Mouse (Mus musculus) layer of hippocampus, adult 8-10 months (tissue): ENCODE results near the gene Blm. TPM values are rescaled to one million over a fixed set of nuclear protein-coding genes. Genes with fewer than 3 reads are reported as not detected.
A peak's percentile ranks its signal among the peaks of the same experiment; 100 is the strongest.

Experiments used
- DNase-seq, 2 experiments: peaks; one replicate each; pipeline ENCODE4 v3.0.0; 2022; ENCODE audit warnings: low spot score in 2 of 2
- total RNA-seq, 4 experiments: library from RNA; stranded (reverse); gene quantifications; 2 replicates each; pipeline ENCODE4 v1.2.4; 2022

Gene Blm
- total RNA-seq, 4 experiments from 2014 or later = 3.5 to 5.2 (median 4.8) TPM

GRCm38 (mm10) chr7:80441986-80442904 is 92.7 kb downstream of the Blm start:
- DNase-seq = no peak

- DNase-seq = no peak
Observed at GRCm38 (mm10) chr7:80440685-80441084, 94.2 kb downstream of the Blm start.

GRCm38 (mm10) chr7:80439789-80440488 is 95.0 kb downstream of the Blm start:
- peak in 1 of 2 experiments; percentile 21 for DNase-seq

- DNase-seq = no peak
Observed at GRCm38 (mm10) chr7:80439032-80439760, 95.7 kb downstream of the Blm start.

GRCm38 (mm10) chr7:80436571-80436970 is 98.3 kb downstream of the Blm start:
- no peak for DNase-seq

- no peak for DNase-seq
Observed at GRCm38 (mm10) chr7:80435594-80435993, 99.3 kb downstream of the Blm start.

GRCm38 (mm10) chr7:80429661-80430060 is 105.3 kb downstream of the Blm start:
- DNase-seq = no peak

GRCm38 (mm10) chr7:80427730-80428129 is 107.2 kb downstream of the Blm start:
- DNase-seq = no peak

GRCm38 (mm10) chr7:80426363-80426762 is 108.6 kb downstream of the Blm start:
- DNase-seq = no peak

- no peak for DNase-seq
Observed at GRCm38 (mm10) chr7:80424722-80425121, 110.2 kb downstream of the Blm start.

- no peak for DNase-seq
Observed at GRCm38 (mm10) chr7:80422759-80423480, 112.0 kb downstream of the Blm start.

- DNase-seq = no peak
Observed at GRCm38 (mm10) chr7:80421576-80421975, 113.3 kb downstream of the Blm start.

- DNase-seq = no peak
Observed at GRCm38 (mm10) chr7:80420586-80420985, 114.3 kb downstream of the Blm start.

GRCm38 (mm10) chr7:80419278-80419677 is 115.6 kb downstream of the Blm start:
- no peak for DNase-seq

GRCm38 (mm10) chr7:80418036-80418435 is 116.9 kb downstream of the Blm start:
- no peak for DNase-seq

GRCm38 (mm10) chr7:80417601-80418000 is 117.3 kb downstream of the Blm start:
- no peak for DNase-seq

GRCm38 (mm10) chr7:80416969-80417368 is 118.0 kb downstream of the Blm start:
- DNase-seq = no peak

GRCm38 (mm10) chr7:80414303-80414855 is 120.5 kb downstream of the Blm start:
- DNase-seq = no peak

GRCm38 (mm10) chr7:80413512-80414302 is 121.2 kb downstream of the Blm start:
- no peak for DNase-seq

- DNase-seq = no peak
Observed at GRCm38 (mm10) chr7:80412781-80413180, 122.1 kb downstream of the Blm start.
